Mouse (Mus musculus) left cerebral cortex, postnatal 25 days (tissue): Measurements from ENCODE around the gene Tinagl1. TPM values are rescaled to one million over a fixed set of nuclear protein-coding genes. Genes with fewer than 3 reads are reported as not detected.

Experiments
- DNase-seq, 2 experiments: peaks; one replicate each; pipeline ENCODE4 v3.0.0; 2022; ENCODE audit warnings: low spot score in 2 of 2, mixed read lengths in 1 of 2
- intact Hi-C: fragments of 180-260 bp; cut with DNase I; formaldehyde crosslinking; loops from one replicate; pipeline ENCODE4 v1.15.1; 2025
- total RNA-seq, 2 experiments: library from RNA; stranded (reverse); gene quantifications; 2 replicates each; pipeline ENCODE4 v1.2.3; 2021

Tinagl1 gene
- total RNA-seq, 2 experiments from 2014 or later = 8.0 to 9.2 TPM

- intact Hi-C loops = no loop called here
- no peak for DNase-seq
Observed at GRCm38 (mm10) chr4:130180909-130181602, 6.1 kb upstream of the Tinagl1 start.

DNA sequence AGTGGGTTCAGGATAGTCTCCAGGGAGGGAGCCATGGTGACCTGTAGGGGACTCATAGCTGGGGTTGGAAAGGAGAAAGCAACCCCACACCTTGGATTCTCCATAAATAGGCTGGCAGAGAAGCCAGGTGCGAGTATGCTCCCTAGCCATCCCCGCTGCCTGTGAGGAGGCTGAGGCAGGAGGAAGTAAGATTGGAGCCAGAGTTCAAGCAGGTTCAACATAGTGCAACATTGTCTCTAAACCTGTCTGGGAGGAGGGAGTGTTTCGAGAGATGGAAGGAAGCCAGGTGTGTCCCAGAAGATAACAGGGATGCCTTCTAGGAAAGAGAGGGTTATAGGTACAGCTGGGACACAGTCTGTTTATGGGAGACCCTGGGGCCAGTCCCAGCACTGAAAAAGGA is 5.0 kb upstream of the Tinagl1 start:
- intact Hi-C loops = no loop called here

GRCm38 (mm10) chr4:130177536-130177935 is 2.6 kb upstream of the Tinagl1 start:
- DNase-seq = no peak
- intact Hi-C loops = no loop called here

More for the DNA sequence above, 5.0 kb upstream of the Tinagl1 start:
- no peak for DNase-seq

DNA sequence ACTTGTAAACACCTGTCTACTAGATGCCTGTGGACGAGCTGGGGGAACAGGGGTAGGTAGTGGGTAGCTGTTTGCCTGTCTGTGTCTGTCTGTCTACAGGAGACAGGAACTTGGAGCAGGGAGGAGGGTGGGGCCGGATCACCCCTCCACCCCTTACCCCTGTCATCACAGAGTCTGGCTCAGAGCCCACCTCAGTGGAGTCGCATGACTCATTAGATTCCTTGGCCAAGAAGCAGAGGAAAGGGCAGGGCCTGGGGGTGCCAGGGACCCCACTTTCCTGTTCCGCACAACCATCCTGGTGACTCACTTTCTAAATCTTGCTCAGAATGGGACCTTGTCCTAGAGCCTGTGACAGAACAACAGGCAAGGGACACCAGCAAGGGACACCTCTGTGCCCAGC is 2.2 kb upstream of the Tinagl1 start:
- intact Hi-C loops = no loop called here
- no peak for DNase-seq

- intact Hi-C loops = no loop called here
- DNase-seq = no peak
Observed at GRCm38 (mm10) chr4:130176156-130176720, 1.3 kb upstream of the Tinagl1 start.

- intact Hi-C loops = no loop called here
- DNase-seq = no peak
Observed at GRCm38 (mm10) chr4:130174335-130175031, 439 bp downstream of the Tinagl1 start.

DNA sequence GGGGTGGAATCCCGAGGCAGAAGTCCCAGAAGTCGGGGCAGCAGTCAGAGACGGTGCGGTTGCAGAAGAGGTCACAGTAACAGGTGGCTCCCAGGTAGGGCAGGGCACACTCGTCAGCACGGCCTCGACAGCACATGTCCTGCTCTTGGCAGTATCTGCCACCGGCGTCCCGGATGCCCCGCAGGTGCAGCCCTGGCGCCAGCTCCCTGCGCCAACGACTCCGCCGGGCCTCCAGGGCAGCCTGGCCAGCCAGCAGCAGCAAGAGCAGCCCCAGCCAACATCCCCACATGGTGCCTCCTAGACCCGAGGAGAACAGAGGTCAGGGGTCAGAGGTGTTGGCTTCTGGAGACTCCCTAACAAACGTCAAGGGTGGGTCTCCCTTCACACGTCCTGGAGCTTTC is 1.0 kb downstream of the Tinagl1 start:
- DNase-seq = no peak
- intact Hi-C loops = no loop called here

DNA sequence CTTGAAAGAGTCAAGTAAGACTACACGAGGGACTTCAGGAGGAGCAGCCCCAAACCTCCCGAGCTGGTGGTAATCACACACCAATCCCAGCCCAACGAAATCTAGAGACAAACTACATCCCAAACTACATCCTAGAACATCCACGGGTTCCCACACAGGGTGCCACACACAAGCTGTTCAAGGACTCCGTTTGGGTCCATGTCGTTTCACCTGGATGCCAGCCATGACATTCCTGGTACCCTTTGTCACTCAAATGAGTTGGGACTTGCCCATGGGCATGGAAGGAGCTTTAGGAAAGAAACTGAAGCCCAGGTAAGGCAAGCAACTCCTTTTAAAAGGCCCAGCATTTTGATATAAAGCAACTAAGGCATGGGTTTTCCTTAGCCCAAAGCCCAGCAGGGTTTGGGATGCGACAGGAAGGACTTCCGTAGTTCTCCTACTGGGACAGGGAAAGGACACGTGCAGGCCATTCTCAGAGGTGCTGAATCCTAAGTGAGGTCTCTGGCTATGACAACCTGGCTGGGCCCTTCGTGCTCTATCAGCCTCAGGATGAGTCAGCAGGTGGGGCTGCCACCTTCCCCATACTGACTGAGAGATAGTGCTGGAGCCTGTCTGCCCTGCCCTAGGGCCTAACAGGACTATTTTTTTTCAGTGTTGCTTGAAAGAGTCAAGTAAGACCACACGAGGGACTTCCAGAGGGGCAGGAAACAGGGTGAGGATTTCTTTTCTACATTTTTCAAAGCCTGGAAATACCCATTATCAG is 1.7 kb downstream of the Tinagl1 start:
- no peak for DNase-seq
- intact Hi-C loops = no loop called here

GRCm38 (mm10) chr4:130171951-130172765 is 2.8 kb downstream of the Tinagl1 start:
- DNase-seq = no peak
- intact Hi-C loops = no loop called here

DNA sequence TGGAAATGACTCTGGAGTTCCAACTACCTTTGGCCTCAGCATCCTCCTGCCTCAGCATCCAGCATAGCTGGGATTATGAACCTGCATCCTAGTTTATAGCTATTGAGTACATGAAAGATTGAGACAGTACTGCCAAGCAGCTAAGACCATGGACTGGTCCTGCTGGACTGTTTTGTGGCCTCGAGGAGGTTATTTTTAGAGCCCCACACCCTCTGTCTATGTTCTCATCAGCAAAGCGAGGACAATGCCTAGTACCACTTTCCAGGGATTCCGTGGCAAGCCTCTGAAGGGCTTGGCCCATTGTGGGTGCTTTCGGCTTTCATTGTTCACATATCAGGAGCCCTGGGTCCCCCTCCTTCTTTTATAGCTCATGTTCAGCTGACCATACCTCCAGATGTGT is 4.6 kb downstream of the Tinagl1 start:
- DNase-seq = no peak
- intact Hi-C loops = no loop called here

- intact Hi-C loops = no loop called here
- DNase-seq = no peak
Observed at GRCm38 (mm10) chr4:130169411-130169971, 5.4 kb downstream of the Tinagl1 start.

DNA sequence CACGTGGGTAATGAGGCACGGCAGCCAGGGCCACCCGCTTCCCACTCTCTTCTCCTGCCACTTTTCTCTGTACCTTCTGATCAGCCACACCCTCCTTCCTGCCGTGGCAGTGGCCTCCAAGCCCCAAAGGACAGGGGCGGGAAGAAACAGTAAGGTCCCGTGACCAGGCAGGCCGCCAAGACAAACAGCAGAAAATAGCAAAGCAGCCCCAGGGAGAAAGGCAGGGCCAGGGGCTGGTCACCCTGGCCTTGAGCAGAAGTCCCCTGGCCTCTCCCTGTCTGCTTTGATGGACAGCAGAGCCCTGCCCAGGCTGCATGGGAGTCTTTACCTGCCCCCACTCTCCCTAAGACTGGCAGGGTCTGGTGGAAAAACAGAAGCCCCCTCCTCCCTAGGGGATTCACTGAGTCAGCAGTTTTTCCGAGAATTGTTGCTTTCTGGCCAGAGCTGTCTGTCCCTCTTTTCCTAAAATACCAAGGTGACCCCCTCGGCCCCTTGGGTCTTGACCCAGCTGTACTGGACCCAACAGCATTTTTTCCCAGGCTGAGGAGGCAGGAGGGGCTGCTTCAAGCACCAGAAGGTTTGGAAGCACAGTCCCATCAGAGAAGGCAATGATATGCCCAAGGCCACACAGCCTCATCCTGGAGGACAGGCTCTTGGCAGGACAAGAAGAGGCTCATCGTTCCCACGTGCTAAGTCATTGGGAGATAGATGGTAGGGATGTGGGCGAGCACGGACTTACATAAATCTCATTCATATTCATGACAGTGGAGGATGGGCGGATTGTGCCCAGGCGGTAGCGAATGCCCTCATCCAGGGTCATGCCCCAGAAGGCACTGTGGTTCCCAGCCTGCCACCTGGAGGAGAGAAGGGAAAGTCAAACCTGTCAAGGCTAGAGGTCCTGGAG is 6.4 kb downstream of the Tinagl1 start:
- peak in 1 of 2 experiments; percentile 38 for DNase-seq
- intact Hi-C loops = no loop called here

DNA sequence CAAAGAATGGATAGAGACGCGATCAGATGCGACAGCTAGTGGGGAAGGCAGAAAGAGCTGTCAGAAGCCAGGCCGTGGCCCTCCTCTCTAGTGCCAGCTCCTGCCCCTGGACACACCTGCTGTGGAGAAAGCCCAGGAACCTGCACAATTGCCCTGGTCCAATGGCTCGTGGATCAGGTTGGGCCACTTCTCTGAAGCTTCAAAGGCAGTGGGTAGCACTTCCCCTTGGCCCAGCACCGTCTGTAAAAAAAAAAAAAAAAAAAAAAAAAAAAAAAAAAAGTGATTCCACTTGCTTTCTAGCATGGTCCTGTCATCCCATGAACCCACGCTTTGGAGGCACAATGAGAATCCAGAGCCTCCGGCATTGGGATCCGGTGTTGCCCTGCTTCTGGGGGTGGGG is 7.1 kb downstream of the Tinagl1 start:
- DNase-seq = no peak
- intact Hi-C loops = no loop called here

GRCm38 (mm10) chr4:130167321-130167720 is 7.6 kb downstream of the Tinagl1 start:
- intact Hi-C loops = no loop called here
- DNase-seq = no peak

GRCm38 (mm10) chr4:130166592-130166991 is 8.3 kb downstream of the Tinagl1 start:
- no peak for DNase-seq
- intact Hi-C loops = no loop called here

GRCm38 (mm10) chr4:130166061-130166460 is 8.9 kb downstream of the Tinagl1 start:
- no peak for DNase-seq
- intact Hi-C loops = no loop called here

GRCm38 (mm10) chr4:130164121-130164520 is 10.8 kb downstream of the Tinagl1 start:
- intact Hi-C loops = no loop called here
- DNase-seq = no peak

GRCm38 (mm10) chr4:130163391-130163861 is 11.5 kb downstream of the Tinagl1 start:
- DNase-seq = no peak
- intact Hi-C loops = no loop called here
